Comparison of ENCODE assay signal across 17 mouse cellular contexts in the genomic region with DNA sequence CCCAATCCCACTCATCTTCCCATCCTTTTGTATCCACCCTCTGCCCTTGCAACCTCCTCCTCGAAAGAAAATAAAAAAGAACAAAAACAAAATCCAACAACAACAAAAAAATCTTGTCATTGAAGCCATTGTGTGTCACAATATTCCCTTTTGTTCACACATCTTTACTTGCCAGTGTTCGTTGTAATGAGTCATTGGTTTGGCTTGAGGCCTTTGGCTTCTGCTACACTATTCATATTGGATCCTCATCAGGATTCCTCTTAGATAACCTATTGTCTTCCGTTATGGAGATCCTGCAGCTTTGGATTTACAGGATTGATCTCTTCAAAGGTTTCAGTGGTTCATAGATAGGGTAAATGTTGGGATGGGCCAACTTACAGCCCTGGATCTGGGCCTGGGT.
A peak's percentile ranks its signal among the peaks of the same experiment; 100 is the strongest.
DNase-seq lines count a peak whose midpoint lies in the region; ATAC-seq lines count a peak whose summit lies in the region.
"Had no signal": no experiment of that assay in that cellular context is flagged by ENCODE, and none has a peak within 500 bp of the region (broad histone marks: within the 10 kb centered on the region; RNA-seq: fewer than 3 reads in every experiment).

No protein-coding gene starts in this region.

- DNase-seq in frontal cortex, postnatal 14 days (ENCODE audit: low spot score in 2 of 2), result no peak
- DNase-seq in left cerebral cortex, adult 9 months (ENCODE audit: low spot score in 2 of 2), result peak; percentile 3 to 7
- no peak for DNase-seq in left cerebral cortex, postnatal 14 days (ENCODE audit: low spot score in 2 of 2)
- DNase-seq in adipocyte (ENCODE audit: low spot score), result peak; percentile 7
- DNase-seq in telencephalon, adult 2 months (ENCODE audit: low read depth, low spot score), result peak; percentile 62
- no peak for DNase-seq in adrenal gland, adult 2 months
- DNase-seq in embryo, embryonic 10 days (ENCODE audit: low spot score), result no peak
- DNase-seq: adrenal gland, postnatal 14 days; cerebellum, adult 8-10 months; cerebellum, postnatal 14 days; embryo, embryonic 11 days; gastrocnemius, postnatal 14 days; heart, postnatal 36 days; kidney, adult 2 months had no signal

- intact Hi-C loops in left cerebral cortex, postnatal 14 days (cut with DNase I), result no loop called here

- ATAC-seq in frontal cortex, adult (ENCODE audit: low TSS enrichment), result peak; percentile 91
- ATAC-seq: forebrain, embryonic 15.5 days; intestine, embryonic 16.5 days had no signal

Comparison
In these comparisons a context has a peak if more than half of its experiments do, and no peak if none do; other contexts are left out.
1. DNase-seq: peak in left cerebral cortex, adult 9 months (2 of 2), adipocyte (single experiment) and telencephalon, adult 2 months (single experiment); none in frontal cortex, postnatal 14 days (0 of 2), left cerebral cortex, postnatal 14 days (0 of 2), adrenal gland, adult 2 months (single experiment) and embryo, embryonic 10 days (single experiment).